In the genomic region with DNA sequence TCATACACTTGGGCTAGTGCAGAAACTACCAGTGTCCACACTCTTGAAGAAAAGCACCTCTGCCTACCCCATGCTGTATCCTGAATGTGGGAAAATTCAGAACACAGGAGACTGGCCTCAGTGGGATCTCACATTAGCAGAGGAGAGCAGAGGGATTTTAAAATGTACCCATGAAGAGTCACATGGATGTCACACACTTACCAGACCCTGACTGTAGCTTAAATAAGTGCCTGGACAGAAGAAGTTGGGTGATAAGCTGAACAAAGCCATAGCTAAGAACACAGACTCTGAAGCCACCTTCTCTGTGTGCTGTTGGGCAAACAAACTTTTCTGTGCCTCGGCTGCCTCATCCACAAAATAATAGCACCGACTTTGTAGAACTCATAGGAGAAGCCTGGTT, we compare ENCODE assay signal across 28 mouse cellular contexts.
"Had no signal": no experiment of that assay in that cellular context is flagged by ENCODE, and none has a peak within 500 bp of the region (broad histone marks: within the 10 kb centered on the region; RNA-seq: fewer than 3 reads in every experiment).

No protein-coding gene starts in this region.

- H3K9ac ChIP-seq: embryonic facial prominence, embryonic 12.5 days; embryonic facial prominence, embryonic 13.5 days; embryonic facial prominence, embryonic 15.5 days; forebrain, embryonic 12.5 days; forebrain, embryonic 13.5 days; forebrain, embryonic 15.5 days; forebrain, postnatal 0 days had no signal

- H3K27ac ChIP-seq: embryonic facial prominence, embryonic 10.5 days; embryonic facial prominence, embryonic 12.5 days; embryonic facial prominence, embryonic 13.5 days; embryonic facial prominence, embryonic 15.5 days; forebrain, embryonic 10.5 days; forebrain, embryonic 12.5 days; forebrain, embryonic 13.5 days; forebrain, embryonic 15.5 days; gastrocnemius, adult 2 months; heart, adult 2 months had no signal

- H3K4me3 ChIP-seq: embryonic facial prominence, embryonic 10.5 days; embryonic facial prominence, embryonic 12.5 days; embryonic facial prominence, embryonic 13.5 days; embryonic facial prominence, embryonic 15.5 days; erythroblast, embryonic 14.5 days; forebrain, embryonic 10.5 days; forebrain, embryonic 12.5 days; forebrain, embryonic 13.5 days; forebrain, embryonic 15.5 days; gastrocnemius, adult 2 months; heart, adult 2 months had no signal

- H3K9me3 ChIP-seq: embryonic facial prominence, embryonic 10.5 days; embryonic facial prominence, embryonic 12.5 days; embryonic facial prominence, embryonic 13.5 days; embryonic facial prominence, embryonic 15.5 days; forebrain, embryonic 10.5 days; forebrain, embryonic 12.5 days; forebrain, embryonic 13.5 days; forebrain, embryonic 15.5 days had no signal

- H3K36me3 ChIP-seq: embryonic facial prominence, embryonic 10.5 days; embryonic facial prominence, embryonic 12.5 days; embryonic facial prominence, embryonic 13.5 days; embryonic facial prominence, embryonic 15.5 days; forebrain, embryonic 10.5 days; forebrain, embryonic 12.5 days; forebrain, embryonic 15.5 days had no signal

- ATAC-seq: forebrain, embryonic 13.5 days; forebrain, embryonic 14.5 days; forebrain, embryonic 15.5 days; forebrain, embryonic 16.5 days; forebrain, postnatal 0 days had no signal

- DNase-seq: cerebellum, adult 2 months; cerebellum, adult 8-10 months; cerebellum, adult 9-10 months; cerebellum, adult 9-11 months; cerebellum, postnatal 10 days; cerebellum, postnatal 14 days; cerebellum, postnatal 25 days; cerebellum, postnatal 36 days; embryo, embryonic 11 days; forebrain, postnatal 0 days; gastrocnemius, adult 2 months; gastrocnemius, postnatal 10 days; gastrocnemius, postnatal 14 days; gastrocnemius, postnatal 25 days; gastrocnemius, postnatal 36 days; heart, adult 18-20 months; heart, adult 2 months had no signal

- H3K27me3 ChIP-seq: embryonic facial prominence, embryonic 12.5 days; embryonic facial prominence, embryonic 15.5 days; forebrain, embryonic 13.5 days; forebrain, embryonic 15.5 days had no signal

- H3K4me2 ChIP-seq: embryonic facial prominence, embryonic 12.5 days; embryonic facial prominence, embryonic 13.5 days; embryonic facial prominence, embryonic 15.5 days; forebrain, embryonic 12.5 days; forebrain, embryonic 13.5 days; forebrain, embryonic 15.5 days had no signal

- H3K4me1 ChIP-seq: embryonic facial prominence, embryonic 15.5 days had no signal
